Mouse (Mus musculus) lung, postnatal 0 days (tissue): ENCODE measurements around the gene 1700056E22Rik.

Experiments
- CTCF ChIP-seq: IDR thresholded peaks from 2 replicates; pipeline ENCODE4 v1.5.1; 2016; ENCODE audit warnings: antibody characterized with exemption, mild to moderate bottlenecking
- EP300 ChIP-seq: IDR thresholded peaks from 2 replicates; pipeline ENCODE4 v1.6.1; 2016; ENCODE audit warnings: antibody characterized with exemption, mild to moderate bottlenecking, control low read depth

GRCm38 (mm10) chr1:184027039-184027438, 7.1 kb downstream of the 1700056E22Rik start:
- no peak for TF ChIP-seq CTCF
- TF ChIP-seq EP300, result no peak
